Mouse (Mus musculus): ENCODE results near the gene Ccdc177. TPM values are rescaled to one million over a fixed set of nuclear protein-coding genes. Genes with fewer than 3 reads are reported as not detected.
A peak's percentile ranks its signal among the peaks of the same experiment; 100 is the strongest.
"Not testable (repeated sequence)": the region's sequence is repeated elsewhere in the genome, so short reads cannot be mapped to it uniquely, and the experiment has no call there.

Gene Ccdc177
- polyA plus RNA-seq, 1 experiment: not detected

GRCm38 (mm10) chr12:80794522-80794921 lies 34.0 kb upstream of the Ccdc177 start:
- Histone ChIP-seq H3K4me1 (ENCODE audit: control insufficient read depth, insufficient read depth, low read length) (peaks cover 43% of the 10 kb centered on the region), H3K27ac (ENCODE audit: insufficient read depth, low read depth, low read length) (no peak overlapping the region), H3K4me3 (ENCODE audit: insufficient read depth, low read length) (no peak overlapping the region)
- TF ChIP-seq CTCF (IDR thresholded peaks at IDR 0.05; ENCODE audit: low read depth, low read length) (no peak), POLR2A (IDR thresholded peaks at IDR 0.05; ENCODE audit: borderline replicate concordance, low read depth, low read length) (no peak)

DNA sequence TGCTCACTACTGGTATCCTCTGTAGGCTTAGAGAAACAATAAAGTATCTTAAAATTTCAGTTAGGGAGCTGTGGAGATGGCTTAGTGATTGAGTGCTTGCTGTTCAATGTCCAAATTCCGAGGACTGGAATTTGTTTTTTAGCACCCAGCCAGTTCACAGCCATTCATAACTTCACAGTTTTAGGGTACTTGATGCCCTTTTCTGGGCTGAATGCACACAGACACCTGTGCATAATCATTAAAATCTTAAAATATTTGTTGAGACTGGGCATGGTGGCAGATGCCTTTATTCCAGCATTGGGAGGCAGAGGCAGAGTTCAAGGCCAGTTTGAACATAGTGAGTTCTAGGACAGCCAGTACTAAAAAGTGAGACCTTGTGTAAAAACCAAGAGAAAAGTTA lies 33.0 kb upstream of the Ccdc177 start:
- TF ChIP-seq CTCF (IDR thresholded peaks at IDR 0.05; ENCODE audit: low read depth, low read length): no peak
- no peak for TF ChIP-seq POLR2A (IDR thresholded peaks at IDR 0.05; ENCODE audit: borderline replicate concordance, low read depth, low read length)
- Histone ChIP-seq H3K4me1 (ENCODE audit: control insufficient read depth, insufficient read depth, low read length) (peaks cover 40% of the 10 kb centered on the region), H3K27ac (ENCODE audit: insufficient read depth, low read depth, low read length) (0 out of 2 replicates have a peak overlapping the region, but pooled peaks have one; percentile 28), H3K4me3 (ENCODE audit: insufficient read depth, low read length) (no peak overlapping the region)

DNA sequence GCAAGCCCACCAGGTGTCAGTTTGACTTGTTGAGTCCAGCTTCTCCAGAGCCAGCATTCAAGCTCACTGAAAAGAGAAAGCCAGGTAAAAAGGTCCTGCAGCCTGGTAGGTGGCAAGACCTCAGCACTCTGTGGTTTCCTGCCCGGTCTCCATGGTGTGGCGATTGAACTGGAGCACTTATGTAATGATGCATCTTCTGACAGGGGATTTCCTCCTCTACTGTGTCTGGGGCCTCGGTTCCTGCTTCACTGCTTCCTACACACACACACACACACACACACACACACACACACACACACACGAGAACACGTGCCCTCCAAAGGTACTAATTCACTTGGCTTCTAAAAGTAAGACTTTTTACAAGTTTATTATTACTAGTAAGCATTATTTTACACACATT lies 32.4 kb upstream of the Ccdc177 start:
- peak overlapping the region; percentile 60 for H3K4me3 ChIP-seq (ENCODE audit: insufficient read depth, low read length)

GRCm38 (mm10) chr12:80791571-80792444 lies 31.3 kb upstream of the Ccdc177 start:
- H3K4me3 ChIP-seq (ENCODE audit: insufficient read depth, low read length): peak overlapping the region; percentile 96
- TF ChIP-seq CTCF (IDR thresholded peaks at IDR 0.05; ENCODE audit: low read depth, low read length) (no peak), POLR2A (IDR thresholded peaks at IDR 0.05; ENCODE audit: borderline replicate concordance, low read depth, low read length) (no peak)
- peak overlapping the region; percentile 86 for H3K27ac ChIP-seq (ENCODE audit: insufficient read depth, low read depth, low read length)
- H3K4me1 ChIP-seq (ENCODE audit: control insufficient read depth, insufficient read depth, low read length): peaks cover 39% of the 10 kb centered on the region

More for the DNA sequence above, 32.4 kb upstream of the Ccdc177 start:
- peak overlapping the region; percentile 67 for H3K27ac ChIP-seq (ENCODE audit: insufficient read depth, low read depth, low read length)
- peaks cover 37% of the 10 kb centered on the region for H3K4me1 ChIP-seq (ENCODE audit: control insufficient read depth, insufficient read depth, low read length)
- no peak for TF ChIP-seq CTCF (IDR thresholded peaks at IDR 0.05; ENCODE audit: low read depth, low read length)
- no peak for TF ChIP-seq POLR2A (IDR thresholded peaks at IDR 0.05; ENCODE audit: borderline replicate concordance, low read depth, low read length)

GRCm38 (mm10) chr12:80790700-80791570 lies 30.4 kb upstream of the Ccdc177 start:
- peak overlapping the region; percentile 96 for H3K4me3 ChIP-seq (ENCODE audit: insufficient read depth, low read length)
- H3K4me1 ChIP-seq (ENCODE audit: control insufficient read depth, insufficient read depth, low read length): peaks cover 33% of the 10 kb centered on the region
- peak overlapping the region; percentile 86 for H3K27ac ChIP-seq (ENCODE audit: insufficient read depth, low read depth, low read length)
- TF ChIP-seq POLR2A (IDR thresholded peaks at IDR 0.05; ENCODE audit: borderline replicate concordance, low read depth, low read length) (no peak), CTCF (IDR thresholded peaks at IDR 0.05; ENCODE audit: low read depth, low read length) (no peak)

DNA sequence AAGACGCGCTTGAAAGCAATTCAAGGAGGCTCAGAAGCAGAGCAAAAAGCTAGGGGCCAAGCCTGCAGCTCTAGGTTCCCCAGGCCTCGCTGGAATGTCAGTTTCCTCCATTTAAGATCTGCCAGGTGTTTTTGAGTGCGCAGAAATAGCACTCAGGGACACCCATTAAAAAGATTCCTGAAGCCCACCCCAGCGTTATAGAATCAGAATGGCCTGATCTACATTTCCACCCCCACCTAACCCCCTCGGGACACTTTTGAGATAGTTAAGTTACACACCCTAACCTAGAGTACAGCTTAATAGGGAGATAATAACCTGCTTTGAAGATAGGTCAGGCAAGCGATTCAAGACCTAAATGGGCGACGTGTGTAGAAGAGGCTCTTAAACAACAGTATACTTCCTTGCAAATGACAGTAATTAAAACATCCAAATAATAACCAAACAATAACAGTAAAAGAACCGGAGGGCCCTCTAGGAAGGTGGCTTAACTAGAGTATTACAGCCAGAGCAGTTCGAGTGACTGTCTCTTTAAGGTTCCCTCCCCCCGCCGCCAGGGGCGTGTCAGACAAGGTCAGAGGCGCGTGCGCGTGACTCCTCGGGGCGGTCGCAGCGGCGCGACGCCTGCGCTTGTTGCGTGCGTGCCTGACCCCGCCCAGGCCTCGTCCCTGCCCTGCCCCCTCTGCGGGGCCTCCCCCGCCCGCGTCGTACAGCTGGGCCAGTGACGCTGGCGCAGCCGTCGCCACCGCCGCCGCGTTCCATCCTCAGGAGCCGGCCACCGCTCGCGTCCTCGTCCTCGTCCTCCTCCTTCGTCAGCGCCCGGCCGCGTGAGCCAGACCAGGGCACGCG lies 29.6 kb upstream of the Ccdc177 start, which contains the start of gene Susd6:
Gene Susd6 (plus strand): TSS at position 662 of the 846 bp plus-strand sequence.
- no peak for TF ChIP-seq CTCF (IDR thresholded peaks at IDR 0.05; ENCODE audit: low read depth, low read length)
- TF ChIP-seq POLR2A (IDR thresholded peaks at IDR 0.05; ENCODE audit: borderline replicate concordance, low read depth, low read length): peak; percentile 75; the same call in 1 of the 2 replicates
- H3K27ac ChIP-seq (ENCODE audit: insufficient read depth, low read depth, low read length): peak within 1 kb of the TSS; percentile 86
- H3K4me3 ChIP-seq (ENCODE audit: insufficient read depth, low read length): peak within 1 kb of the TSS; percentile 96
- H3K4me1 ChIP-seq (ENCODE audit: control insufficient read depth, insufficient read depth, low read length): peaks cover 32% of the 10 kb centered on the region

DNA sequence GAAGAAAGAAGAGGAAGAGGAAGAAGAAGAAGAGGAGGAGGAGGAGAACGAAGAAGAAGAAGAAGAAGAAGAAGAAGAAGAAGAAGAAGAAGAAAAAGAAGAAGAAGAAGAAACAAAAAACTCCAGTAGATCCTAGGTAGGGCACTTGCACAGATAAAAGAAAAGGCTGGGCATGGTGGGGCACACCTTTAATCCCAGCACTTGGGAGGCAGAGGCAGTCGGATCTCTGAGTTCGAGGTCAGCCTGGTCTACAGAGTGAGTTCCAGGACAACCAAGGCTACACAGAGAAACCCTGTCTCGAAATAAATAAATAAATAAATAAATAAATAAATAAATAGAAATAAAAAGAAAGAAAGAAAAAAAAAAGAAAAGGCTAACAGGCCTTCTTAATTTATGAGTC lies 28.8 kb upstream of the Ccdc177 start:
- H3K4me3 ChIP-seq (ENCODE audit: insufficient read depth, low read length); H3K27ac ChIP-seq (ENCODE audit: insufficient read depth, low read depth, low read length): not testable (repeated sequence)
- H3K4me1 ChIP-seq (ENCODE audit: control insufficient read depth, insufficient read depth, low read length): peaks cover 30% of the 10 kb centered on the region

DNA sequence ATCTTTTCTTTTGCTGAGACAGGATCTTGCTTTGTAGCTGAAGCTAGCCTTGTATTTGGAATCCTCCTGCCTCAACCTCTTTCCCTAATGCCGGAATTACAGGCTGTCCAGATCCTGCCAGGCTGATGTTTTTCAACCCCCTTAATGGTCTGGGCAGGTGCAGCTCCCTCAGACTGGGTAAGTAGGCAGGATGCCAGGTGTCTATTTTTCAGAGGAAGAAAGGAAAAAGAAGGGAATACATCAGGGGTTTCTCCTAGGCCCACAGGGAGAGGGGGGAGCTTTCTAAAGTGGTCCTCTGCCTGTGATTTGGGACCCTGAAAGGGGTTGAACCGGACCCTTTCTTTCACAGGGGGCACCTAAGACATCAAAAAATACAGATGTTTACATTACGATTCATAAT lies 27.7 kb upstream of the Ccdc177 start:
- peaks cover 22% of the 10 kb centered on the region for H3K4me1 ChIP-seq (ENCODE audit: control insufficient read depth, insufficient read depth, low read length)
- no peak for TF ChIP-seq CTCF (IDR thresholded peaks at IDR 0.05; ENCODE audit: low read depth, low read length)
- TF ChIP-seq POLR2A (IDR thresholded peaks at IDR 0.05; ENCODE audit: borderline replicate concordance, low read depth, low read length): no peak
- no peak overlapping the region for H3K4me3 ChIP-seq (ENCODE audit: insufficient read depth, low read length)
- H3K27ac ChIP-seq (ENCODE audit: insufficient read depth, low read depth, low read length): no peak overlapping the region

DNA sequence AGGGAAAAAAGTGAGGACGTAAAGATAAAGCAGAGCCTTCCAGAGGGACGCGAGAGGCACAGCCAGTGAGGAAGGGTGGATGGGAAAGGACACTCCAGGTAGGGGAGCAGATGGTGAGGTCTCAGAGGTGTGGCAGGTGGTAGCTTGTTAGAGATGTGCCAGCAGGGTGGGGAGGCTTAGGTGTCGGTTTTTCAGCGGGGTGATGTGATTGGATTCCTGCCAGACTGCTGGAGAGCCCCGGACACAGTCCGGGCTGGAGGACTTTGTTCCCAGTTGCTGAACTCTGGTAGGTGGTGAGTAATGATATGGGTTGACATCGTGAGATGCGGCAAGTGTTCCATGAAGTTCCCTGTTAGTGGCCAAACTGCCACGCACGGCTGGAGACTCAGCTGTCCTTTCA lies 27.1 kb upstream of the Ccdc177 start:
- TF ChIP-seq CTCF (IDR thresholded peaks at IDR 0.05; ENCODE audit: low read depth, low read length) (no peak), POLR2A (IDR thresholded peaks at IDR 0.05; ENCODE audit: borderline replicate concordance, low read depth, low read length) (no peak)
- Histone ChIP-seq H3K27ac (ENCODE audit: insufficient read depth, low read depth, low read length) (no peak overlapping the region), H3K4me1 (ENCODE audit: control insufficient read depth, insufficient read depth, low read length) (peaks cover 21% of the 10 kb centered on the region), H3K4me3 (ENCODE audit: insufficient read depth, low read length) (no peak overlapping the region)
